Mouse (Mus musculus): Measurements from ENCODE around the gene Hpcal1.

Gene Hpcal1

DNA sequence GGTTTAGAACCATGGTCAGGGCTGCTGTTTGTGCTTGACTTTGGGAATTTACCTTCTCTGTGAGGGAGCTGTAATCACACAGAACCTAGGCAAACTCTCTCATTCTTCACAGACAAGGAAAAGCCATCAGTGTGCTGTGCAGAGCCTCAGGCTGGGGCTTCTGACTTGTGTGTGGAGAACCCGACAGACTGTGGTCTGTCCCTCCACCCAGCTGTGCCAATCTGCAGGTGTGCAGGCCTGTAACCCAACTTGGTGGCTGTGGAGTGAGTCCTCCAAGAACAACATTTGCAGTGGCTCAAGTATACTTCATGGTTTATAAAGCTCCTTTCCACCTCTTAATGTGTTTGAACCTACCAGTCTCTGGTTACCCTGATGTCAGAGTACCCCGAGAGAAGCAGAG, 4.5 kb upstream of the Hpcal1 start:
- no peak for DNase-seq (ENCODE audit: low spot score in 2 of 2)

DNA sequence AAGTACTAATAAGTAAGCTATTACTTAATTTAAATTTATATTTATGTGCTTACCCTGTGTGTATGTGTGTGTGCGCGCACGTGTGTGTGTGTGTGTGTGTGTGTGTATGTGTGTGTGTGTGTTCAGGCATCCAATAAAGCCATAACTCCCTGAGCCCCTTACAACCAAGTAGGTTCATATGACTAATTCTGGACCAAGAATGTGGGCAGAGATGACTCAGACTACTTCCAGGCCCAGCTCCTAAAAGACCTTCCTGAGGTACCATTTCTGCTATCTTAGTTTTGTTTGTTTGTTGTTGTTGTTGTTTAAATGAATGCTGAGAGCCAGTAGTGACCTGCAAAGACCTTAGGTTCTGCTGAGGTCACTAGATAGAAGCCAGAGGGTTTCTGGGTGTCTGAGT, 1.7 kb upstream of the Hpcal1 start:
- DNase-seq (ENCODE audit: low spot score in 2 of 2) = no peak

DNA sequence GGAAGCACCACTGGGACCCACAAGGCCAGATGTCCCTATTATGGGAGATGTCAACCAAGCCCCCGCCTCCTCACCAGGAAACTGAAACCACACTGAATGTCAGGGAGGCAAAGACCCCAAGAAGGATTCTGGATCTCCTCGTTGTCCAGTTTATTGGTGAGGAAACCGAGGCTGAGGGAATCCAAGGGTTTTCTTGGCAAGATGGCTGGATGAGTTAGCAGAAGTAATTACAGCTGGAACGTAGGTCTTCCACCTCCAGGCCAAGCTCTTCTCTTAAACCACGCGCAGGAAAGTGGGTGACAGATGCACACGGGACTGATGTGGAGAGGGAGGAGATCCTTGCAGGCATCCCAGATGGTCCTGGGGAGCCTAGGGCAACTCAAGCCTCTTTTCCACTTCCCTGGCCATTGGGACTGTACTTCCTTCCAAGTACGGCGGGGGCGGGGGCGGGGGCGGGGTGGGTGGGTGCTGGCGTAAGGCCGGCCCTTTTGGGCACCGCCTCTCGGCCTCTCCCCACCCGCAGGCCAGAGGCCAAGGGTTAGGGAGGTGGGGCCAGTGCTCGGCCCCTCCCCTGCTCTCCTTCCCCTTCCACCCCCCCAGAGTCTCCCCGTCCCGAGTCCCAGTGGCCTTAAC, 609 bp upstream of the Hpcal1 start:
- DNase-seq (ENCODE audit: low spot score in 2 of 2) = no peak

DNA sequence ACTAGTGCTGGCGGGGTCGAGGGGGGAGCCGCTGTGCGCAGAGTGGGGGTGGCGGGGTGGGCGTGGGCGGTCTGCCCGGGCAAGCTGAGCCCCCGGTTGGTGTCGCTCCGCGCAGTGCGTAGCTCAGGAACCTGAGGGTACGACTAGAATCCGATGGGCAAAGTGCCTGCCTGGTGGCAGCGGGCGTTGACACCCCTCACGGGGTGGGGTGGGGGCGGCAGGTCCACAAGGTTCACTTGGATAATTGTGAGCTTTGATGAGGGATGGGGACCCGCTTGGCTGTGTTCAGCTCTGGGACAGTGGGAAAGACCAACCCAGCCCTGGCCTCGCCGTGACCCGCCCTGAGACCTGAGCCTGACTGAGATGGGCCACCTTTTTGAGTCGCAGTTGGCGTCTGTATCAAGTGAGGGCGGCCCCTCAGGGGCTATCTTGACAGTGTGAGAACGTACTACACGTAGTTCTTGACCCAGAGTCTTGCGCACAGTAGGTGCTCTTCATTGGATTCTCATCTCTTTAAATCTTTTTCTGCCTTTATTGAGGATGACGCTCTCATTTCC, 742 bp downstream of the Hpcal1 start:
- no peak for DNase-seq (ENCODE audit: low spot score in 2 of 2)

DNA sequence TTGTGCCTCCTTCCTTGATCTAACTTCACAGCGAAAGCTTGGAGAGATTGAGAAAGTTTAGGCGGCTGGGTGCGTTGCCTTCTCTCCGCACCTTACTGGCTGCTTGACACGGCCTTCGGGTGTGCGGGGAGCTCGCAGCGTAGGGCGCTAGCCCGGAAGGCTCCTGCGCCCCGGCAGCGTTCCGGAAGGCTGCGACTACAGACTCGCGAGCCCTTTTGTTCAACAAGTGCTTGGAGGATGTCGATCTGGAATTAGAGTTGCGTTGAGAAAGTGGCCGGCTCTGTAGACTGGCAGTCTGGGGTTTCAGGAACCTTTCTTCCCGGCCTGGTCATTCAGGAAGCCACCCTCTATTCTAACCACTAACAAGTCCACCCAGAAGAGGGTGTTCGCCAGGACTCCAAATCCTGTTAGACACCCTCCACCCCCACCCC, 1.2 kb downstream of the Hpcal1 start:
- peak; percentile 20 to 33 for DNase-seq (ENCODE audit: low spot score in 2 of 2)

DNA sequence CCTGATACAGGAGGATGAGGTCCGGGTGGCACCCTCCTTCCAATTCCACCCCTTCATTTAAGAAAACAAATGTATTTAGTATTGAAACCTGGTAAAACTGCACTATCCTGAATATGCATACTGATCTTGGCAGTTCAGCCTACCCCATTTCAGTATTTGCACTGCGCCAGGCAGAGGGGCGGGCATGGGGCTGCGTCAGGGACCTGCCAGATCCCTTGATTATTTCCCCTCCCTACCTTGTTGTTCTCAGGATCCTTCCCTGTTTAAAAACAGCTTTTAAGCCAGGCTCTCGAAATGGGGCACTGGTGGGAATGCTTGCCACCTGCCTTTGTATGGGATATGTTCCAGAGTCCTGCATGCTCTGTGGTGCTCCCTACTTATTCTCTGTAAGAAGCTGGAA, 1.7 kb downstream of the Hpcal1 start:
- DNase-seq (ENCODE audit: low spot score in 2 of 2) = no peak

DNA sequence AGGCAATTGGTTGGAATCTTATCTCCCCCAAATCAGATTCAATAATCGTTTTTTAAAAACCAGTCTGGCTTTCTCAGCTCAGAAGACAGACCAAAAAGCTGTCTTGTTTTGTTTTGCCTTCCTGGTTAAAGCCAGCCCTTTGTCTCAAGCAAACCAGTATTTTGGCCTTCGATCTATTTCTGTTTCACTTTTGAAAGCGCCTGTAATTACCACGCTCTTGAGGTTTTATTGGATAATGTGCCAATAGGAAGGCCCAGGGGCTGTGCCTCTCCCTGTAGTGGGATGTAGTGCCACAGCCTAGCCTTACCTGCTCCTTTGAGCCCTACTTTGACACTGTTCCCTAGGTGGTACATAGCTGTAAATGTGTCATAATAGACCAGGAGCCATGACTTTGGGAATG, 2.3 kb downstream of the Hpcal1 start:
- DNase-seq (ENCODE audit: low spot score in 2 of 2) = no peak

DNA sequence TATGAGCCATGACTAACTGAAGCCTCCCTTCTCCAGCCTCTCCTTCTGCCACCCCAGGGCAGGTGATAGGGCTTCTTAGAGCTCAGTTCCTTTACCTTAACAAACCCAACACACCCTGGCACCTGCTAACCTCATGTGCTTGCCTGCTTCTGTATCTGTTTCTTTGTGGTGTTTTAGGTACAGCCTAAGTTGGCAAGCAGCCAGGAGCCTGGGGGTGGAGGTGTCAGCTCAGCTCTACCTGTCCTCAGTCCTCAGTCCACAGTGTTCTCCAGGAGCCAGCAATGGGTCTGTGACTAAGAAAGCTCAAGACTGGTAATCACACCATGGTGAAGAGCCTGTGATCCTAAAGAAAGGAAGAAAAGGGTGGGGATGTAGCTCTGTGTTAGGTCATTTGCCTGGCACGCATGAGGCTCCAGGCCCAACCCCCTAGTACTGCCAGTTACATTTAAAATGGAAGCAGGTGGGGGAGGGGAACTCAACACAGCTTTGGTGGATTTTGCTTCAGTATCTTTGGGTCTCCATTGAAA, 4.0 kb downstream of the Hpcal1 start:
- no peak for DNase-seq (ENCODE audit: low spot score in 2 of 2)

DNA sequence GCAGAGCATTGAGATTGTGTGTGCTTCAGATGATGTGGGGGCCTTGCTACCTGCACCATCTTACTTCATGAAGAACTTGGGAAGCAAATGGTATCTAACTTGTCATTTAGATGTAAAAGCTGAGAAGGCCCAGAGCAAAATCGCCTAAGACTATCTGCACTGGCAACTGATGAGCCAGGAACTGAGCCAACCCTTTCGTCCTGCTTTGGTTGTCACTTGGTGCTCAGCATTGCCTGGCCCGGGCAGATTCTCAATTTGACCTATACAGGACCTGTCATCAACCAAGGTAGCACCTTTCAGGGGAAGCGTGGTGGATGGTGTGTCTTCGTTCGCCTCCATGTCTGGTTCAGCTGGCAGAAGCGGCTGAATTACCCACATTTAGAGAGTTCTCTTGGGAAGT, 5.7 kb downstream of the Hpcal1 start:
- DNase-seq (ENCODE audit: low spot score in 2 of 2) = no peak

DNA sequence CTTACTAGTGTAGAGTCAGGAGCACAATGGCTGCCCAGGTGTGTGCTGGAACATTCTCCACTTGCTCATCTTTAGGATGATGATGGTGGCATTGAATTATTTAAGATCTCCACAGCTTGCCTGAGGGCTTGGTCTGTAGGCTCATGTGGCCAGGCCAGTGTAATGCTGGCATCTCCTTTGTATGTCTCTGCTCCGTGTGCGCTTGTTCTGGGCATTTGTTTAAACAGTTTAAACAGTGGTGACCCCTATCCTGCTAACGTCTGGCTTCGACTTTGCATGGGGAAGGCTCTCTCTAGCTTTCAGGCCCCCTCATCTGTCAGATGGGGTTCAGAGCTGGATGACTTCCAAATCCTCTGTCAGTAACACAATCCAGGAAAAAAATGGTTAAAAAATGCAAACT, 8.3 kb downstream of the Hpcal1 start:
- no peak for DNase-seq (ENCODE audit: low spot score in 2 of 2)

DNA sequence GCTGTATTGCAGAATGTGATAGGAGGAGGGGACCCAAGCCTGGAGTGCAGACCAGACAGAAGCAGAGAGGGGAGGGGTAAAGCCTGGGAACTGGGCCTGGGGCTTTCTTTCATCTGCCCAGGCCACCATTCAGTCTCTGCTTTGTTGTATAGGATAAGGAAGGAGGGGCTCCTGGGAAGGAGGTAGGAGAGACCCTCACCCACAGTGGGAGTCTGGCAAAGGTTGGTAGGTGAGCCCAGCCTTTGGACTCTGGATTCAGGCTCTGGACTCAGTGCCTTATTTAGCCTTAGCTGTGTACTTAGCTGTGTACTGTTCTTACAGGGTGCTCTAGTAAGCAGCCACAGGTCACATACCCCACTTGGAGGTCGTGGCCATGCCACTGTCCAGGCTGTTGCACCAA, 8.8 kb downstream of the Hpcal1 start:
- DNase-seq (ENCODE audit: low spot score in 2 of 2) = no peak

DNA sequence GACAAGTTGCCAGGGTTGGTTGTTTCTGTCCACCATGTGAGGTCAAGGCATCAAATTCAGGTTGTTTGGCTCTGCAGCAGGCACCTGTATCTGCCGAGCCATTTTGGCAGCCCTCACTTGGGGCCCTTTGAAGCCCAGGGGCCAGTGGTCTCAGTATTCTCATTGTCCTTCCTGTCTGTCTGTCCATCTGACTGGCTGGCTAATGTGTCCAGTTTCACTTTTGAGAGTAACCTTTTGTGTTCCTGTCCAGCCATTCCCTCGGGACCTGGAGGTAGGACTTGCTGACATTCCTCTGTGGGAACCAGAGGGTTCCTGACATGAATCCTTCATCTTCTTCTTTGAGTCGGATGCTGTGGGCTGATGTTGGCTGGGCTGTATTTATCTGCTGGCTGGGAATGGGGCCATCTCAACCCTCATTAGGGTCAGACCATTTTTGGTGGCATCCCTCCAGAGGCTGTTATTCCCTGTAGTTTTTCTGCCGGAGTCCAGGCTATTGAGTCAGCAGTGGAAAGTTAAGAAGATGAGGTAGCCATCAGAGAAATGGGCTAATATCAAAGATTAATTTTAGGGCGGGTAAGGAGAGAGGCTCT, 10.6 kb downstream of the Hpcal1 start:
- no peak for DNase-seq (ENCODE audit: low spot score in 2 of 2)

DNA sequence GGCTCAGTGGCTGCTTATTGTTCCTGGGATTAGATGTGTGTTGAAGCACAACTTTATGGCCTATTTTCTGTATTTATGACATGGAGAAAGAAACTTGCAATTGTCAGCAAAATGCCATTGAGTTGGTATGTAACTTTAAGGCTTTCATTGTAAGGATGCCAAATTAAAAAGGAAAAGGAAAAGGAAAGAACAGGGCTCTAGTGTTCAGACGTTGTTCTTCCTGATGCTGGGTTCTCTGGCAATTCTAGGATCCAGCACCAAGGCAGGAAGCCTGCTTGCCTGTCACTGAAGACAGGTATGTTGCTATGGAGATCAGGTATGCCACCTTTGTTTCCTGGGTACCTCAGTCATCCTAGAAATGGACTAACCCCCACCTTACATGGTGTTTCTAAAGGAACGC, 11.1 kb downstream of the Hpcal1 start:
- DNase-seq (ENCODE audit: low spot score in 2 of 2) = no peak

DNA sequence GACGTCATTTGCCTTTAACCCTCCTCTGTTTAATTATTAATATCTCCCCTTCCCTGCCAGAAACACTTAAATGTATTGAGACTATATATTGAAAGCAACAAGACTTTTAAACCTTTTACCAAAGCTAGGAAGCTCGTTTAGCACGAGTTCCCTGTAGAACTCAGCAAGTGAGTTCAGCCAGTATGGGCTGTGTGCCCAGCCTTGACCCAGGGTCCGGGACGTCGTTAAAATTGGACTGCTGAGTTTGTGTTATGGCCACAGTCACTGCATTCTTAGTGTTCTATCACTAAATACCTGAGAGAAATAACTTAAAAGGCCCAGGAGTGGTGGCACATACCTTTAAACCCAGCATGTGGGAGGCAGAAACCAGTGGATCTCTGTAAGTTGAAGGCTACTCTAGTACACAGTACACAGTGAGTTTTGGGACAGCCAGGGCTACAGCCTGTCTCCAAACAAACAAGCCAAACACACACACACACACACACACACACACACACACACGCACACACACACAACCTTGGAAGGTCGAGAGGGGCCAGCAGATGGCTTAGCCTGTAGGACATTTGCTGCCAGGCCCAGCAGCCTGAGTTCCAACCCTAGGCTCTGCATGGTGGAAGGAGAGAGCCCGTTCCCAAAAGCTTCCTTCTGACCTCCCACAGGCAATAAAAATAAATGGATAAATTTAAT, 11.7 kb downstream of the Hpcal1 start:
- no peak for DNase-seq (ENCODE audit: low spot score in 2 of 2)

DNA sequence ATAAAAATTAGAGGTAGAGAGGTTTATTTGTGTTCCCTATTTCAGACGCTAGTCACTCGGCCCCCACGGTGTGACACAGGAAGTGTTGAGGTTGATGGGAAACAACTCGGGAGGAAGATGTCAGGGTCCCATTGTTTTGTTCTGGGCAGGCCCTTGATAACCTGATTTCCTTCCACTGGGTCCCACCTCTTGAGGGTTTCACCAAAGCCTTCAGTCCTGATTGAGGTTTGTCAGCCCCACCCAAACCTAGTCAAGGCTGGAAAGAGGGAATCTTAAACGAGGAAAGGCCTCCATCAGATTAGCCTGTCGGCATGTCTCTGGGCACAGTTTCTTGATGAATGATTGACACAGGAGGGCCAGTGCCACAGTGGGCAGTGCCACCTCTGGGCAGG, 12.3 kb downstream of the Hpcal1 start:
- DNase-seq (ENCODE audit: low spot score in 2 of 2) = no peak

DNA sequence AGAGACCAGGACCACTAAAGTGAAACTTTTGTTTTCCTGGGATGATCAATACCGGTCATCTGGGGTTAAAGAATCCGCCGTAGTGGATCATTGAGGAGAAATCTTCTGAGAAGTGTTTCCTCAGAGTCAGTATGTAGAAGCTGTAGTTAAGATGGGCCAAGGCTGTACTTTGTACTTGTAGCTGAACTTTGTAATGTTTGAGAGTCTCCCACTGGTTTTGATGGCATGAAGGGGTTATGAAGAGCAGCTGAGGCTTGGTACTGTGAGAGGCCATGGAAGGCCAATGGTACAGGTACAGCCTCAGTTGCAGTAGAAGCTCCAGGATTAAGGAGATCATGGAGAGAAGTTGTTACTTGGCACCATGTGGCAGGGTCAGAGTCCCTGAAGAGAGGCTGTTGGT, 13.2 kb downstream of the Hpcal1 start:
- no peak for DNase-seq (ENCODE audit: low spot score in 2 of 2)

DNA sequence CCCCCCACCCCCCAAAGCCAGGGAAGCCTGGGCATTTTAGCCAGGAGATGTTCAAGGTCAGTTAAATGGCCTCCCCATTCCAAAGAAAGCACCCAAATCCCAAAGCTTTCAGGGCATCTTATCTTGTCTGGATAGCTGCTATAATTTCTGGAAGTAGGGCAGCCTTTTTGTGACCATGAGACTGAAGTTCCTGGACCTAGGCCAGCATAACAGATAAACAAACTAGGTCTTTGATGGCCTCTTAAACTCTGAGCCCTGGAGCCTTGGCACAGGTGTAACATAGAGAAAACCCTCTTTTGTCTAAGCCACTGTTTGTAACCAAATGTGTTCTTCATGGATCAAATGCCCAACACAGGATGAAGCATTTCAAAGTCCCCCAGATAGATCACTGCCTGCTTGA, 16.8 kb downstream of the Hpcal1 start:
- DNase-seq (ENCODE audit: low spot score in 2 of 2) = no peak

DNA sequence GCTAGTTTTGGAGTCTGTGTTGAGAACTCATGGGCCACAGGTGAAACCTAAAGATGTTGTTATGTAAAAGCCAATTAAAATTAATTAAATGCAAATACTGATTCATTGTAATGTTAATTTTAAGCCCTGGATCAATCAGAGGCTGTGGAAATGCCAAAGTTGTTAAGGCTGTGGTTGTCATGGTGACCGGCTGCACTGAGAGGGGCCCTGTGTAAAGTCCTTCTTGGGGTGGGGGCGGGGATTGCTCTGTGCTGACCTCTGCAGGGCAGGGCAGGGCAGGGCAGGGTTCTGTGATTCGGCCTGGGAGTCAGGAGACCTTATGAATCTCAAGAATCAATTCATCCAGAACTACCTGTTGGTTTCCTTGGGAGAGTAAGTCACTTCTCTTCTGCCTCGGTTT, 18.8 kb downstream of the Hpcal1 start:
- DNase-seq (ENCODE audit: low spot score in 2 of 2) = no peak

DNA sequence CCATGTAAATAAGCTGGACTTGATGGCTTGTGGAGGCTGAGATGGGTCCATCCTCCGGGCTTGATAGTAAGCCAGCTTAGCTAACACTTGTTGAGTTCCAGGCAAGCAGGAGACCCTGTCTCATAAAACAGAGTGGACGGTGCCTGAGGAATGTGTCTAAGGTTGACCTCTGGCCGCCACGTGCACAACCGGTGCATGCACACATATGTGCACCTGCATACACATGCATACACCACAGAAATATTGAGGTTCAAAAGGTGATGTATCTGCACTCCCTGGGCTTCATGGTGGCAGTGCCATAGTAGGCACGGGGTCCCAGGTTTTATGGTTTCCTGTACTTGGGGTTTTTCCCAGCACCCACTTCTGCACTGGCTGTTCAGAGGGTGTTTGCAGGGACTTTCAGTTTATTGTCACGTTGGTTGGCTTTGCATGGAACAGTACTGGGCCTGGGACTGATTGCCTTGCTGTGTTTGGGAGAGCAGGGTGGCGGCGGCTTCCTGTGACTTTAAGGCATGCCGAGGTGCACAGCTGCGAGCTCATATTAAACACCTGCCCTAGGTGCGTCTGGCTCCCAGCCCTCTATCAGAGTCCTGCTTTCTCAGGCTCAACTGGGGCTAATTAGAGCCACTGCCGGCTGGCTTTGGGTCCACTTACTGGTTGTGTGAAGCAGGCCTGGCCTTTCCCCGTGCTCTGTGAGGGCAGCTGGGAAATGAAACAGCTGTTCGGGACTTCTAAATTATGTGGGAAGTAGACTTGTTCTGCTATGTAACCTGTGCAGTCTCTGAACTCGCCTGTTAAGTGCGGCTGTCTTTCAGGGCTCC, 19.5 kb downstream of the Hpcal1 start:
- DNase-seq (ENCODE audit: low spot score in 2 of 2) = no peak

DNA sequence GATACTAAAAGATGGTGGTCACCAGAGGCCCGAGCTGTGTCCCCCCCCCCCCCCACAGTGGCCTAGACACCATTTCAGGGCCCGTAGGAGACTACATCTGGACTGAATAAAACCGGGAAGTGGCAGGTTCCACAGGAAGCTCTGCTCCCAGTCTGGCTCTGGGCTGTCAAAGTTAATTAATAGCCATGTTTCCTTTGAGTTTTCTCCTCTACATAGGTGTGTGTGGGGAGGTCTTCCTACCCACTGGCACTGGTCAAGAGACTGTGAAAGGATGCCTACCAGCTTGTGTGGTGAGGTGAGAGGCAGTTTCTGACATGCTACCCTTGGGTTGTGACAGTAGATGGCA, 20.1 kb downstream of the Hpcal1 start:
- no peak for DNase-seq (ENCODE audit: low spot score in 2 of 2)

DNA sequence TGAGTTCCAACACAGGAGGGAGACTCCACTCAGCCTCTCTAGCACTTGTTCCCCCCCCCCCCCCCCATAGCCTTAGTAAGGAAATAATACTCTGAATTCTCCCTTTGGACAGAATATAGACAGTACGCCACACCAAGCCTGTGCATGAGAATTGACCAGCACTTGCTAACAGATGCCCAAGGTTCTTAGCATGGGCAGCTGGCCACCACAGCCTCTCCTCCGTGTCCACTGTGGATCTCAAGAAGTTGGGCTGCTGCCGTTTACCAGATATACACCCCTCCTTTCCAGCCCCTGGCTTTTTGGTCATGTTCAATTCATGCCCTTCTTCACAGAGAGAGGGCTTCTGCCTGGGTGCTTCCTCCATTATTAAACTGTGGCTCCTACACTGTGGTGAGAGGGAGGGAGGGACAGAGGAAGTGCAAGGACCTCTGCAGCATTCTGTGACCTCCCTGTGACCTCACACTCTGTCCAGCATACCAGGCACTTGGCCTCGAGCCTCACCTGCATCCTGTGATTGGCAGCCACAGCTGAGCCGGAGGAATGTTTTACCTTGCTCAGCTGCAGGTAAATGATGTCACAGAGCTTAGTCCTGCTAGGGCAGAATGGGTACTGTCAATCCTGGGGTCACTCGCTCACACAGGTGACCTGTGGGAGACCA, 21.2 kb downstream of the Hpcal1 start:
- no peak for DNase-seq (ENCODE audit: low spot score in 2 of 2)

DNA sequence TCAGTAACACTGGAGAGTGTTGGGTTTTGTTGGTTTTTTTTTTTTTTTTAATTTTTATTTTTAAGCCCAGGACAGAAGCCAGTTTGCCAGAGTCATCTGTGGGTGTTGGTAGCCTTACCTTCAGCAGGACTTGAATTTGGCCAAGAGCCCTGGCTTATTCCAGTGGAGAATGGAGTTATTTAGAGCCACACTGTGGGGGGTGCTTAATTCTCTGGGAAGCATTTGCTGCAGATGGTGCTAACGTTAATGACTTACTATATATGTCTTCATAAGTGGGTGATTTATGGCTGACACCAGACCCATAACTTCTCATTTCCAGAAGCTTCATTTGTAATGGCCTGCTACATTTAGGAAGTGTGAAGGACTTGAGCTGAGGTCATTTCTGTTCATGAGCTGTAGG, 21.9 kb downstream of the Hpcal1 start:
- DNase-seq (ENCODE audit: low spot score in 2 of 2) = no peak

All from urinary bladder, postnatal 36 days (tissue).